Mouse (Mus musculus) limb, embryonic 13.5 days (tissue): ENCODE measurements around the gene Foxn3. TPM values are rescaled to one million over a fixed set of nuclear protein-coding genes. Genes with fewer than 3 reads are reported as not detected.

Experiments
- ATAC-seq: fragments of 200-750 bp; cut with Nextera tagmentation; 2 replicates; pipeline ENCODE4 v1.8.0; 2017; ENCODE audit warnings: low read depth, moderate number of reproducible peaks, moderate TSS enrichment; ENCODE audit not compliant: low FRiP score
- H3K27ac ChIP-seq: fragments of 300-500 bp; sonication (generic); 2 replicates; pipeline ENCODE4 v1.5.1; 2015; ENCODE audit warnings: inconsistent platforms, mild to moderate bottlenecking, moderate library complexity
- H3K27me3 ChIP-seq: fragments of 300-500 bp; sonication (generic); 2 replicates; pipeline ENCODE4 v1.6.1; 2015; ENCODE audit warnings: mild to moderate bottlenecking, inconsistent platforms
- H3K36me3 ChIP-seq: fragments of 300-500 bp; sonication (generic); 2 replicates; pipeline ENCODE4 v1.6.1; 2015; ENCODE audit warnings: inconsistent platforms, mild to moderate bottlenecking, moderate library complexity
- H3K4me1 ChIP-seq: fragments of 300-500 bp; sonication (generic); 2 replicates; pipeline ENCODE4 v1.6.1; 2015; ENCODE audit warnings: inconsistent platforms
- H3K4me2 ChIP-seq: fragments of 300-500 bp; sonication (generic); replicated peaks from 2 replicates; pipeline ENCODE4 v1.6.1; 2015; ENCODE audit warnings: inconsistent platforms, mild to moderate bottlenecking, moderate library complexity
- H3K4me3 ChIP-seq: fragments of 300-500 bp; sonication (generic); 2 replicates; pipeline ENCODE4 v1.5.1; 2015; ENCODE audit warnings: moderate library complexity, mild to moderate bottlenecking, inconsistent platforms
- H3K9ac ChIP-seq: fragments of 300-500 bp; sonication (generic); 2 replicates; pipeline ENCODE4 v1.6.1; 2015; ENCODE audit warnings: mild to moderate bottlenecking, inconsistent platforms
- H3K9me3 ChIP-seq: fragments of 300-500 bp; sonication (generic); 2 replicates; pipeline ENCODE4 v1.6.1; 2016; ENCODE audit warnings: inconsistent platforms
- WGBS: fragments of 180-500 bp; shearing (Covaris S2); methylation state at CpG from one replicate; pipeline ENCODE4 v1.1.7; 2015; 5-methylcytosine and 5-hydroxymethylcytosine counted together
- polyA plus RNA-seq: library from polyadenylated mRNA; unstranded; fragments of >200 nt; fragmentation: Nextera tagmentation; extraction: Ambion mirVana; gene quantifications from 2 replicates; pipeline ENCODE4 v1.2.1, GENCODE M21; 2015

Foxn3 gene
- polyA plus RNA-seq, 1 experiment from 2014 or later = 130 TPM

DNA sequence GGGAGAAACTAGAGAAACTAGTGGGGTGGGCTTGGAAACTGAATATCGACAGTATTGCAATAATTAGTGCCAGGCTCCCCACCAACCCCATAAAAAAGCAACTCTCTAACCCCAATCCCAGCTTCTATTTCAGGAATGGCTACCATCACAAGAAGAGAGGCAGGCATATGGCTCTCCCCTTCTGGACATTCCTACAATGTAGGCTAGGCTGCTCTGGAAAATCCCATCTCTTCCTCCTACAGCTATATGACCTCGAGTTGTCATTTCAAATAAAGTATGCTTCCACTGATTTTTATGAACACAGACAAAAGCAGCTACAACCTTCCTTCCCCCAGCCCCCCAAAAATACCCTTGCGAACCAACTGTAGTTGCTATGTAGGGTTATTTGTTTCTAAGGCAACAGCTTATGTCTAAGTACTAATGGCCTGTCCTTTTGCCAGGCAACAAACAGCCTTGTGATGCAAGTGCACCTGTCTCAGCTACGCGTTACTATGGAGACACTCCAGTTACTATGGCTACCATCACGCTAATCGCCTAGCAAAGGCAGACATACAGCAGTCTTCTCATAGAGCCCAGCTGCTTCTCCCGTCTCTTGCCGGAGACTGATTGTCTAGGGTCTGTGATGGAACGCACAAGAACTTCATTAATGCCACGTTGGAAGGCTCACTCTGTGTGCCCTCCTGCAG is 223.6 kb downstream of the Foxn3 start:
- H3K27ac ChIP-seq = no peak overlapping the region
- H3K4me2 ChIP-seq = no peak overlapping the region
- H3K4me1 ChIP-seq = peaks cover 84% of the 10 kb centered on the region
- no peak overlapping the region for H3K4me3 ChIP-seq
- 70% methylated on average over 11 of the region's 11 CpGs for WGBS
- H3K9me3 ChIP-seq = no peaks in the 10 kb centered on the region
- no peak overlapping the region for H3K9ac ChIP-seq
- no peaks in the 10 kb centered on the region for H3K27me3 ChIP-seq
- ATAC-seq = peak; percentile 36; the same call in 1 of the 2 replicates
- H3K36me3 ChIP-seq = peaks cover 24% of the 10 kb centered on the region

DNA sequence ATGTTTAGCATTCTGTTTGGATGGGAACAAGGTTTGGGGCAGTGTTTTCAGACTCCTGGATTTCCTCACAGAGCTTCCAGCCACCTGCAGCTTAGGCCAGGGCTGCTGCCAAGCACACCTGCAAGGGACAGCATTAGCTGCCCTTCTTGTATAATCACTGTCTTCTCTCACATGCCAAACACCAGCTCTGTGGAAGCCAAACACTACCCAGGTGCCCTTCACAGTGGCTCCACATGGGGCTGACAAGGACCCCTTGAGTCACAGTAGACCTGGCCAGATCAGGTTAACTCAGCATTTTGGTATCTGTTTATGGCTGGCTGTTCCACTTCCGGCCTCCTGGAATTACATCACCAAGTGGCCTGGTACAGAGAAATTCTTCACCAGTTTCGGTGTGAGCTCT is 224.6 kb downstream of the Foxn3 start:
- H3K27ac ChIP-seq = peak overlapping the region; percentile 29; the same call in 1 of the 2 replicates
- peaks cover 84% of the 10 kb centered on the region for H3K4me1 ChIP-seq
- ATAC-seq = no peak
- peaks cover 24% of the 10 kb centered on the region for H3K36me3 ChIP-seq
- H3K4me3 ChIP-seq = no peak overlapping the region
- H3K4me2 ChIP-seq = no peak overlapping the region
- H3K27me3 ChIP-seq = no peaks in the 10 kb centered on the region
- H3K9me3 ChIP-seq = no peaks in the 10 kb centered on the region
- WGBS = 50% methylated on average over 2 of the region's 2 CpGs
- no peak overlapping the region for H3K9ac ChIP-seq

DNA sequence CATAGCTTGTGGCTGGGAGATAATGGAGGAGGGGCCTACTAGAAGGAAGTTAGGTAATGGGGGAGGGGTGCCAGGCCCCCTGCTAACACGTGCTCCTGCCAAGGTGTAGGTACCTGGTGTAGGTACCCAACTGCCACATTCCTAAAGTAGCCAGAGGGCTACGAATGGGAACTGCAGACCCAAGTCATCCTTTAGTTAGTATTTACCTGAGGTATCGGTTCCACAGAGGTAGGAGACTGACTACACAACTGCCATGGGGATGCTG is 226.3 kb downstream of the Foxn3 start:
- Histone ChIP-seq H3K4me3 (no peak overlapping the region), H3K9me3 (no peaks in the 10 kb centered on the region), H3K4me2 (no peak overlapping the region), H3K9ac (no peak overlapping the region), H3K4me1 (peaks cover 86% of the 10 kb centered on the region), H3K36me3 (peaks cover 40% of the 10 kb centered on the region), H3K27me3 (no peaks in the 10 kb centered on the region), H3K27ac (peak overlapping the region; percentile 75)
- no peak for ATAC-seq
- 87% methylated on average over 3 of the region's 3 CpGs for WGBS

DNA sequence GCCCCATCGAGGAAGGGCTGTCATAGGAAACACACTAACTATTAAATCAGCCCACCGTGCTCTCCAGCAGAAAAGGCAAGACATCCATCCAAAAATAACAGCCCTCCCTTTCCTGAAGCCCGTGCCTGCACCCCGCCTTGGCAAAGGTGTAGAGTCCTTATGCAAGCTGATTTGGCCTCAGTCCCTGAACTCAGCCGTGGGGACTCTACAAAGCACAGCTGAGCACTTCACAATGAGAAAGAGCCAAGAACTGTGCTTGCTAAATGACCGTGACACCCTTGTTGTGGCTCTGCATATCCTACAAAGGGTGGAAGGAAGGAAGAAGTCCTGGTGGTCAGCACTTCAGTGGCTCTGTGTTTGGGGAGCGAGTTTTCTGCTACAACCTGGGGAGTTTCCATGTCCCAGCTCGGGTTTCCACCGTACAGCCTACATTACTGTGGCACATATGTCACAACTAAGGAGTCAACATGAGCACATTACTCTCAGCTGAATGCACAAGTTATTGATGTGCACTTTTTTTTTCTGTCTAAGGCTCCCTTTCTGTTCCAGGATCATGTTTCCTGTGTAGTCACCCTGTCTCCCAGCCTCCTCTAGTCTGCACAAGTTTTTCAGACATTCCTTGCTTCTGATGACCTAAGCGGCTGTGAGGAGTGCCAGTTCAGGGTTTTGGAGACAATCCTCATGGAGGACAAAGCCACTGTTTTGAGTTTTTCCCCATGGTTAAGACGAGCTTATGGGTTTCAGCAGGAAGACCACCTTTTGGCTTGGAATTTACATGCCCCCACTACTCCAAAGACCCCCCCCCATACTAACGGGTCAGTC is 226.8 kb downstream of the Foxn3 start:
- Histone ChIP-seq H3K4me2 (peak overlapping the region; percentile 35), H3K27me3 (no peaks in the 10 kb centered on the region), H3K4me3 (no peak overlapping the region), H3K36me3 (peaks cover 45% of the 10 kb centered on the region), H3K9ac (no peak overlapping the region), H3K27ac (peak overlapping the region; percentile 75), H3K4me1 (peaks cover 86% of the 10 kb centered on the region), H3K9me3 (no peaks in the 10 kb centered on the region)
- WGBS = 33% methylated on average over 12 of the region's 12 CpGs
- peak; percentile 63 for ATAC-seq

DNA sequence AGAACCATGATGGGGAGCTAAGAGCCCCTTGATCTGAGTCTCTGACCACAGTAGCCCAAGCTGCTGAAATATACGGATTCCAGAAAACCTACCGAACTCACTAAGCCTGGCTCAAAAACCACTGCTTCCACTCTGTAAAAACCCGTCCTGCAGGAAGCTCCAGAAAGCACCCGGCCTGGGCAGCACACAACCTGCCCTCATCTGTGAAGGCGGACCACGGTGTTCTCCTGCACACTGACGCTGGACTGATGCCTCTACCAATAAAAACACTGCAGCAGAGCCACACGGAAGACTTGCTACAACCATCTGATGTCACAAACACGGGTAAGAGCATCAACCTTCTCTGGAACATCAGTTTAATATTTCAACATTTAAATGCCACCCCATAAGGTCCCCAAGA is 227.8 kb downstream of the Foxn3 start:
- Histone ChIP-seq H3K4me2 (no peak overlapping the region), H3K4me3 (no peak overlapping the region), H3K27ac (no peak overlapping the region), H3K4me1 (peaks cover 86% of the 10 kb centered on the region), H3K9ac (no peak overlapping the region), H3K36me3 (peaks cover 40% of the 10 kb centered on the region), H3K27me3 (no peaks in the 10 kb centered on the region), H3K9me3 (no peaks in the 10 kb centered on the region)
- 73% methylated on average over 9 of the region's 9 CpGs for WGBS
- ATAC-seq = no peak

DNA sequence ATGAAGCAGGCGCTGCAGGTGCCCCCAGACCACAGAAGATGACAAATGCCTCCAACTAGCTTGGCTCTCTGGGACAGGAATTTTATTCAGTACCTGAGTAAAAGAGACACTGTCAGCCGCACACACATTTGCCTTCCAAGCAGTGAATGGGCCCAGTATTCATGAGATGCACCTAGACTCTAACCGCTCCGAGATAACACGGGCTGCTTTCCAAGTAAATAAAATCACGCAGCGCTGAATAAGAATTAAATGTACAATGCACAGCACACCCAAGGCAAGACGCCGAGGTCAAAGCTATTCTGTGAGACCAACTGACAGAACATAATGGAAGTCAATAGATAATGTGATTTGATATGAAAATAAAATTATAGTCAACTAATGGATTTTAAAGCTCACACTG is 229.4 kb downstream of the Foxn3 start:
- Histone ChIP-seq H3K27me3 (no peaks in the 10 kb centered on the region), H3K4me2 (no peak overlapping the region), H3K36me3 (peaks cover 31% of the 10 kb centered on the region), H3K4me1 (peaks cover 86% of the 10 kb centered on the region), H3K9ac (no peak overlapping the region), H3K9me3 (no peaks in the 10 kb centered on the region), H3K27ac (no peak overlapping the region), H3K4me3 (no peak overlapping the region)
- no peak for ATAC-seq
- 88% methylated on average over 9 of the region's 9 CpGs for WGBS

DNA sequence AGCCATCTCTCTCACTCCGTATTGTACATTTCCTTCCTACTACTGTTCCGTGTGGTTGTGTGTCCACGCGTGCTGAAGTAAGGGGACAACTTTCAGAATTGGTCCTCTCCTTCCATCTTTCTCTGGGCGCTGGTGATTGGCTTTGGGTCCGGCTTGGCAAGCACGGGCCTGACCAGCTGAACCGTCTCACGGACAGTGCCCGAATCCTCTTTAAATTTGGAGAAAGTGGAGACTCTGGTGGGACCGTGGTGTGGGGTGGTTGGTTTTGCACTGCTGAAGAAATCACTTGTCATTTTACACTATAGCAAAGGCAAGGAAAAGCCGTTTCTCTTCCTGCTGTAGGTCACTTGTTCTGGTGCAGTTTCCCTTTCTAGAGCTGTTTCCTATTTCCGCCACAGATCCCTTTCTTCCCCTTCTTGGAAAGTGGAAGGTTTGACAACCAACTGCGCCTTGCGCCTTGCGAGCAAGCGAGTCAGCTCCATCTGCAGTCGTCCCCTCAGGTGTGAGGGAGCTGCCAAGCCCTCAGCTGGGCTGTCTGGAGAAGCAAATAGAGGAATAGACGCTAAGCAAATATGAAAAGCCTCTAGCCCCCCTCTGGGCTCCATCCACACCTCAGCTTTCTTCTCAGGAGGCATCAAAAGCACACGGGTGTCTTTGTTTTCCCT is 229.9 kb downstream of the Foxn3 start:
- ATAC-seq = no peak
- WGBS = 83% methylated on average over 20 of the region's 20 CpGs
- Histone ChIP-seq H3K4me2 (0 out of 2 replicates have a peak overlapping the region, but pooled peaks have one; percentile 4), H3K9me3 (no peaks in the 10 kb centered on the region), H3K27me3 (no peaks in the 10 kb centered on the region), H3K4me3 (no peak overlapping the region), H3K4me1 (peaks cover 86% of the 10 kb centered on the region), H3K36me3 (peaks cover 31% of the 10 kb centered on the region), H3K27ac (no peak overlapping the region), H3K9ac (no peak overlapping the region)

DNA sequence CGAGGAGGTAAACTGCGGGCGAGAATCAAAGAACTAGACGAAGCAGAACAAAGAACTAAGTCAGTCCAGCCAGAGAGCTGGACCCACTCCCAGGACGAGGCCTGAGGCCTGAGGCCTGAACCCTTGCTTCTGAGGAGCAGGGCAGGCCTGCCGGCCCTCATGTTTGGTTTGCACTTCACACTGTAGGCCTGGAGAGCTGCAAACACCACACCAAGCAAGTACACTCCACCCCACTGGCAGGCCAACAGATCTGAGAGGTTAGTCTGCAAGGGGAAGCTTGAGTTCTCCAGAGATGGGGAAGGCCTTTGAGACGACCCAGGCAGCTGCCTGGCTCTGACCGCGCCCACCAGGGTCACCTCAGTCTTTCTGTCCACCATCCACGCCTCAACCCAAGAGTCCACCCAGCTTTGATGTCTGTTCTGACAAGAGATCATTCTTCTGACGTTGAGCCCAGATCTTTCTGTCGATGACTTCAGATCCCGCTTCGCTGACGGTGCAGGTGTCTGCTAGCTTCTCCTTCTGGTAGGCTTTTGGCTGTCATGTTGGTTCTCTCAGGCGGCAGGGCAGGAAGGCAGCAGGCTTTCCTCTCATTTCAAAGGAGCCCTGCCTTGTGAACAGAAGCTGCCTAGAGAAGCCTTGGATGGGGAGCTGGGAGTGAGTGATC is 231.1 kb downstream of the Foxn3 start:
- Histone ChIP-seq H3K4me3 (no peak overlapping the region), H3K4me2 (no peak overlapping the region), H3K27me3 (no peaks in the 10 kb centered on the region), H3K9me3 (no peaks in the 10 kb centered on the region), H3K9ac (no peak overlapping the region), H3K4me1 (peaks cover 92% of the 10 kb centered on the region), H3K36me3 (peaks cover 21% of the 10 kb centered on the region), H3K27ac (no peak overlapping the region)
- no peak for ATAC-seq
- WGBS = 73% methylated on average over 16 of the region's 16 CpGs

DNA sequence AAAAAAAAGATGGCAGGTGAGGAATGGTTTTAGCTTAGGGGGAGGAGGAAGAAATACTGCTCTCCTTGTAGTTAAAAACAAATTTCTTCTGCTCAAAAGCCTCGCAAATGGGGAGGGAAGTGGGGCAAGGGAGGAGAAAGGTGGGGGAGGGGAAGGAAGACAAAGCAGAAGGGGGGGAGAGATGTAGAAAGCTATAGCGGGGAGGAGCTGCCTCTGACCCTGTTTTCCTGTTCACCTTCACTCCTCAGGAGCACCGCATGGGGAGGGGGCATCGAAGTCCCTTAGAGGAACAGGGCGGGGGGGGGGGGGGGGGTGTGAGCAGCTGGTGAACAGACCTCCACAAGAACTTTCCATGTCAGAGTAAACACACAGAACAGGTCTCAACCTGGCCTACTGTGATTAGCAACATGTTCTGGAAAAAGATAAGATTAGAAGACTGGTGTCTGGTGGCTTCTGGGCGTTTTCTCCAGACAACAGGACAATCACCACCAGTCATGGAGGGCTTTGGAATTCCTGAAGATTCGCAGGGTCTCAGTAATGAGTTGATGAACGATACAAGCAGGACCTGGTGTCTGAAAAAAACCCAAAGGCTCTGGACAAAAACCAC is 231.9 kb downstream of the Foxn3 start:
- Histone ChIP-seq H3K4me1 (peaks cover 91% of the 10 kb centered on the region), H3K27ac (no peak overlapping the region), H3K27me3 (no peaks in the 10 kb centered on the region), H3K9me3 (no peaks in the 10 kb centered on the region), H3K36me3 (peaks cover 21% of the 10 kb centered on the region), H3K4me2 (no peak overlapping the region), H3K9ac (no peak overlapping the region), H3K4me3 (no peak overlapping the region)
- ATAC-seq = no peak
- 35% methylated on average over 6 of the region's 8 CpGs for WGBS

DNA sequence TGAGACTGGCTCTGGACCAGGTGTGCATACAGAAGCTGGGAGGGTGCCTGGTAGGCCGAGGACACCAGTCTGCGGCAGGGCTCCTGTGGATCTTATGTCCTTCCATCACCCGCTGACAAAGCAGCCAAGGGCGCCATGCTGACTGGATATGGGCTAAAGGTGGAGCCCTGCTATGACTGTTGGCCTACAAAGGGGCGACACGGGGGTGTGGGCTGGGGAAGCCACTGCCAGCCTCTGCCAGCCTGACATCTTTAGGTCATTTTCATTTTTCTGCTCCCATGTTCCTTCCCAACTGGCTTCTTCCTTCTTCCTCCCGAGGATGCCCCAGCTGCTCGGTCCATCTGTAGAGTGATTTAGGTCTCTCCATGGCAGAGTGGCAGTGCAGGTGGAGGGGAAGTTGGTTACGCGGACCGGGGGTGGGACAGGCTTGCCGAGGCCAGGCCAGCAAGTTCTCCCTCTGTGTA is 232.5 kb downstream of the Foxn3 start:
- H3K27ac ChIP-seq = no peak overlapping the region
- H3K27me3 ChIP-seq = no peaks in the 10 kb centered on the region
- H3K36me3 ChIP-seq = peaks cover 21% of the 10 kb centered on the region
- no peak overlapping the region for H3K9ac ChIP-seq
- H3K4me2 ChIP-seq = no peak overlapping the region
- peaks cover 91% of the 10 kb centered on the region for H3K4me1 ChIP-seq
- H3K4me3 ChIP-seq = no peak overlapping the region
- H3K9me3 ChIP-seq = no peaks in the 10 kb centered on the region
- 79% methylated on average over 12 of the region's 12 CpGs for WGBS
- ATAC-seq = no peak

DNA sequence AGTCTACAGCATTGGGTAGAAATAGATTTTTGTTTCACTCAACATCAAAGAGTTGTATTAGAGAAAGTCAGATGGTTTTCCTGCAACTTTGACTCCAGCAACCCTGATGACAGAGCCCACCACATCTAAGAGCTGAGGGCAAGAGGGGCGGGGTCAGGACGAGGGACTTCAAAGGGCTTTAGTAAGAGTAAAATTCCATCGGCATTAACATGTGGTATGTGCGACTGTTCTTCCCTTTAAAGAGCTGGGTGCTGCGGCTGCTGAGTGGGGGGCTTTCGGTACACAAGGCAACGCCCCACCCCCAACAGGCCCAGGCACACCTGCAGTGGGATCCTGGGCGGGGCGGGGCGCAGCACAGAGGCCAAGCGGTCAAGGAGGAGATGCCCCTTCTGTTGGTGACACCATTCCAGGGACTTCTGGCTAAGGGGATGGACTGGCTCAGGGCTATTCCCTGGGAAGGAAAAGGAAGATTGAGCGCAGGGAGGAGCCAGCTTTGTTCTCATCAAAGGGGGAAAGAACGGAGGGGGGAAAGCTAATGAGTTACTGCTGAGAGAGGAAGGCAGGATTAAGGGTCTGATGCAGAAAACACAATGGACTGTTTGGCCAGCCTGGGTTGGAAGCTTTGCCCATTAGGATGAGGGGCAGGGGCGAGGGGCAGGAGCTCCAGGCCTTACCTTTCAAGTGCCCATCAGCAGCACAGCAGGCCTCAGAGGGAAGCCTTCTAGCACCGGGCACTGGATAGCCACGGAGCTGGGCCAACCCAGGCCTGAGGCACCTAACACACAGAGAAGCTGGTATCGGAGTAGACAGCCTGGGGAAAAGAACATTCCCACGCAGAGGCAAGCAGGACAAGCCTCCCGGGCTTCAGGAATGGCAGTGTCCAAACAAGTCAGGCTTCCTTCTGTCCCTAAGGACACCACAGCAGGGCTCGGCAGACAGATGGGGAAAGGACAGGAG is 233.8 kb downstream of the Foxn3 start:
- WGBS = 7% methylated on average over 20 of the region's 20 CpGs
- H3K9ac ChIP-seq = 0 out of 2 replicates have a peak overlapping the region, but pooled peaks have one; percentile 19

More for the DNA sequence above, 233.8 kb downstream of the Foxn3 start:
- Histone ChIP-seq H3K27ac (peak overlapping the region; percentile 58; the same call in 1 of the 2 replicates), H3K36me3 (peaks cover 21% of the 10 kb centered on the region), H3K4me3 (no peak overlapping the region), H3K4me2 (peak overlapping the region; percentile 45), H3K4me1 (peaks cover 91% of the 10 kb centered on the region), H3K27me3 (no peaks in the 10 kb centered on the region), H3K9me3 (no peaks in the 10 kb centered on the region)
- ATAC-seq = peak; percentile 42; the same call in 1 of the 2 replicates
